Mouse (Mus musculus) testis, adult 2 months (tissue): ENCODE data around the gene Agps. TPM values are rescaled to one million over a fixed set of nuclear protein-coding genes. Genes with fewer than 3 reads are reported as not detected.

Experiments
- H3K27ac ChIP-seq: fragments of 200-500 bp; 2 replicates; pipeline ENCODE4 v1.5.1; 2012; ENCODE audit warnings: low read depth, low read length; ENCODE audit not compliant: control insufficient read depth, insufficient read depth
- H3K27me3 ChIP-seq: fragments of 200-500 bp; 2 replicates; pipeline ENCODE4 v1.6.1; 2012; ENCODE audit warnings: mild to moderate bottlenecking, low read length, moderate library complexity; ENCODE audit not compliant: control insufficient read depth, insufficient read depth
- H3K36me3 ChIP-seq: fragments of 200-500 bp; 2 replicates; pipeline ENCODE4 v1.6.1; 2012; ENCODE audit warnings: mild to moderate bottlenecking, low read length; ENCODE audit not compliant: control insufficient read depth, insufficient read depth
- H3K4me1 ChIP-seq: fragments of 200-500 bp; 2 replicates; pipeline ENCODE4 v1.6.1; 2012; ENCODE audit warnings: low read length; ENCODE audit not compliant: control insufficient read depth, insufficient read depth
- H3K4me3 ChIP-seq: fragments of 200-500 bp; 2 replicates; pipeline ENCODE4 v1.5.1; 2012; ENCODE audit warnings: low read depth, mild to moderate bottlenecking, low read length, moderate library complexity, mixed read lengths; ENCODE audit not compliant: control insufficient read depth
- CTCF ChIP-seq: fragments of 200-500 bp; IDR thresholded peaks from 2 replicates; pipeline ENCODE4 v1.5.1; 2012; ENCODE audit warnings: low read depth, mild to moderate bottlenecking, inconsistent platforms, low read length, moderate library complexity; ENCODE audit not compliant: control insufficient read depth, insufficient read depth, insufficient replicate concordance
- POLR2A ChIP-seq: fragments of 200-500 bp; IDR thresholded peaks from 2 replicates; pipeline ENCODE4 v1.6.1; 2012; ENCODE audit warnings: low read depth, mild to moderate bottlenecking, inconsistent platforms, low read length, moderate library complexity; ENCODE audit not compliant: control insufficient read depth
- polyA plus RNA-seq: library from polyadenylated mRNA; depleted of rRNA; stranded (reverse); fragments of >200 nt; gene quantifications from 2 replicates; pipeline ENCODE4 v1.2.3, GENCODE M21; 2012

Agps gene
- polyA plus RNA-seq, 1 experiment, result 1.9 TPM

DNA sequence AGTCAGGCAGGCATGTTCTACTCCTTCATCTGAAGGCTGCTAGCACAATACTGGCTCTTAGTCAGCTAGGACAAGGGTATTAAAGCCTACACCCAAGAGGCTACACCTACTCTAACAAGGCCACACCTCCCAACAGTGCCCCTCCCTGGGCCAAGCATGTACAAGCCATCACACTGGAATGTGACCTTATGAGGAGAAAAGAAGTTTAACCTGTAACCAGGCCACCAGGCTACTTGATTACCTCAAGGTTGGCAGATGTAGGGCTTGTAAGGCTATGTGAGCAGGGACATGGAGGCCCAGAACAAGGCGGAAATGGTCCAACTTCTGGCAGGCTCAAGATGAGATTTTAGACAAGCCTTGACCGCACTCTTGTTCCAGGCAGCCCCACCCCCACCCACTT lies 37.6 kb downstream of the Agps start:
- Histone ChIP-seq H3K36me3 (no peaks in the 10 kb centered on the region), H3K27ac (no peak overlapping the region), H3K4me3 (no peak overlapping the region), H3K27me3 (no peaks in the 10 kb centered on the region), H3K4me1 (no peaks in the 10 kb centered on the region)
- TF ChIP-seq POLR2A (no peak), CTCF (no peak)

DNA sequence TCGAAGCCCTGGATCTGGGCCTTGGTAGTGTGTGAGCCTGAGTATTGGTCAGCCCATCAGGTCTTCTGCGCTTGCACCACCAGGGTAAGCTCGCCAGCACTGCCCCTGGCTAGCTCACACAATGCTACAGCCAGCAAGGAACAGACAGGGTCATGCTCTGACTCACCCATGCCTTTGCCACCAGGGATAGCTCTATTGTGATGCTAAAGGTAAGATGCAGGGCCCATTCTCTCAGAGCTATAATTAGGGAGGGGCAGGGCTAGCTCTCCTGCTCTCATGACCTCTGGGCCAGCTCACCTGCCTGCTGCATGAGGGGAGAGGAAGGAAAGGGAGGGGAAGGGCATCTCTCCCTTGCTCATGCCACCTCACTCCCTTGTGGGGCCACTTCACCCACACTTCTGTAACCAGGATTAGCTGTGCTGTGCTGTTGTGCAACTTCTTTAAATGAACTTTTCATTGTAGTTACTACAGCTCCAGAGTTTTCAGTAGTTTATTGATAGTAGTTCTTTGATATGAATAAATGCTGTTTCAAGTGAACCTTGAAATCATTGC lies 42.1 kb downstream of the Agps start:
- Histone ChIP-seq H3K4me3 (no peak overlapping the region), H3K36me3 (no peaks in the 10 kb centered on the region), H3K27me3 (no peaks in the 10 kb centered on the region), H3K27ac (no peak overlapping the region), H3K4me1 (no peaks in the 10 kb centered on the region)
- TF ChIP-seq CTCF (no peak), POLR2A (no peak)

- no peaks in the 10 kb centered on the region for H3K27me3 ChIP-seq
- no peak overlapping the region for H3K4me3 ChIP-seq
- H3K36me3 ChIP-seq, result no peaks in the 10 kb centered on the region
- H3K4me1 ChIP-seq, result no peaks in the 10 kb centered on the region
- H3K27ac ChIP-seq, result no peak overlapping the region
- TF ChIP-seq CTCF (no peak), POLR2A (no peak)
Measured at GRCm38 (mm10) chr2:75879791-75880190, 47.8 kb downstream of the Agps start.

- no peak for TF ChIP-seq POLR2A
- peak; percentile 68; the same call in 1 of the 2 replicates for TF ChIP-seq CTCF
- H3K4me1 ChIP-seq, result no peaks in the 10 kb centered on the region
- H3K4me3 ChIP-seq, result no peak overlapping the region
- no peaks in the 10 kb centered on the region for H3K36me3 ChIP-seq
- no peak overlapping the region for H3K27ac ChIP-seq
- H3K27me3 ChIP-seq, result no peaks in the 10 kb centered on the region
Measured at GRCm38 (mm10) chr2:75883543-75883942, 51.6 kb downstream of the Agps start.

- Histone ChIP-seq H3K4me1 (no peaks in the 10 kb centered on the region), H3K27ac (no peak overlapping the region), H3K4me3 (no peak overlapping the region), H3K36me3 (no peaks in the 10 kb centered on the region), H3K27me3 (no peaks in the 10 kb centered on the region)
- TF ChIP-seq POLR2A (no peak), CTCF (no peak)
Measured at GRCm38 (mm10) chr2:75891981-75892380, 60.0 kb downstream of the Agps start.

DNA sequence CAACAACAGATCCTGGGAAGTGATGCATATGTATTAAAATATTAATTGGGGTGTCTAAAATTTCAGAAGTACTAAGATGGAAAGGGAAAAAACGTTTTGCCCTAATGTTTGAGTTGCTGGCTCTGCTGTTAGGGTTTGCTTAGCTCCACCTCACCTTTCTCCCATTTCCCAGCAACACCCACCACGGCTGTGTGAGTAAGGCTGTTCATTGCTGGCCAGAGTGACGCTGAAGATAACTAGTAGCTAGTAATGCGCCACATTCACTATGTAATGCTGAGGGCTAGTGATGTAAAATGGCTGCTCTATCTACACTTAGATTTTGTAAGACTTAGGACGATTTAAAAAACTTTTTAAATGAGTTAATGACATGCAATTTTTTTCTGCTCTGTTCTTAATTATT lies 63.7 kb downstream of the Agps start:
- Histone ChIP-seq H3K4me3 (no peak overlapping the region), H3K27ac (no peak overlapping the region), H3K4me1 (no peaks in the 10 kb centered on the region), H3K27me3 (no peaks in the 10 kb centered on the region), H3K36me3 (no peaks in the 10 kb centered on the region)
- TF ChIP-seq POLR2A (no peak), CTCF (no peak)

GRCm38 (mm10) chr2:75900281-75900680 lies 68.3 kb downstream of the Agps start:
- Histone ChIP-seq H3K36me3 (no peaks in the 10 kb centered on the region), H3K4me1 (no peaks in the 10 kb centered on the region), H3K4me3 (no peak overlapping the region), H3K27me3 (no peaks in the 10 kb centered on the region), H3K27ac (no peak overlapping the region)
- TF ChIP-seq POLR2A (no peak), CTCF (no peak)

- no peaks in the 10 kb centered on the region for H3K4me1 ChIP-seq
- H3K27me3 ChIP-seq, result no peaks in the 10 kb centered on the region
- no peak overlapping the region for H3K4me3 ChIP-seq
- H3K36me3 ChIP-seq, result no peaks in the 10 kb centered on the region
- no peak overlapping the region for H3K27ac ChIP-seq
- TF ChIP-seq CTCF, result no peak
- TF ChIP-seq POLR2A, result no peak
Measured at GRCm38 (mm10) chr2:75901869-75902268, 69.9 kb downstream of the Agps start.
